Mouse (Mus musculus) midbrain, postnatal 0 days (tissue): ENCODE measurements around the gene Plac1. TPM values are rescaled to one million over a fixed set of nuclear protein-coding genes. Genes with fewer than 3 reads are reported as not detected.

ENCODE experiments used
- ATAC-seq: fragments of 200-750 bp; cut with Nextera tagmentation; 2 replicates; pipeline ENCODE4 v1.8.0; 2017; ENCODE audit warnings: moderate number of reproducible peaks, mild to moderate bottlenecking, moderate TSS enrichment, moderate library complexity; ENCODE audit not compliant: low FRiP score
- DNase-seq: peaks from one replicate; pipeline ENCODE4 v3.0.0-alpha.2; 2015; ENCODE audit warnings: low spot score
- H3K27ac ChIP-seq: fragments of 300-500 bp; sonication (generic); 2 replicates; pipeline ENCODE4 v1.5.1; 2014; ENCODE audit warnings: low read depth, mild to moderate bottlenecking, low read length, mixed read lengths
- H3K27me3 ChIP-seq: fragments of 300-500 bp; sonication (generic); 2 replicates; pipeline ENCODE4 v1.6.1; 2014; ENCODE audit warnings: low read length, control low read depth, mixed read lengths; ENCODE audit not compliant: insufficient read depth
- H3K36me3 ChIP-seq: fragments of 300-500 bp; sonication (generic); 2 replicates; pipeline ENCODE4 v1.6.1; 2014; ENCODE audit warnings: low read length, control low read depth, mixed read lengths; ENCODE audit not compliant: insufficient read depth
- H3K4me1 ChIP-seq: fragments of 300-500 bp; sonication (generic); 2 replicates; pipeline ENCODE4 v1.6.1; 2014; ENCODE audit warnings: mild to moderate bottlenecking, control low read depth, antibody characterized with exemption, low read length, mixed read lengths; ENCODE audit not compliant: insufficient read depth
- H3K4me2 ChIP-seq: fragments of 300-500 bp; sonication (generic); 2 replicates; pipeline ENCODE4 v1.6.1; 2014; ENCODE audit warnings: low read depth, mild to moderate bottlenecking, low read length, mixed read lengths; ENCODE audit not compliant: poor library complexity, severe bottlenecking
- H3K4me3 ChIP-seq: fragments of 300-500 bp; sonication (generic); 2 replicates; pipeline ENCODE4 v1.5.1; 2014; ENCODE audit warnings: low read depth, mild to moderate bottlenecking, low read length, moderate library complexity
- H3K9ac ChIP-seq: fragments of 300-500 bp; sonication (generic); replicated peaks from 2 replicates; pipeline ENCODE4 v1.6.1; 2014; ENCODE audit warnings: mild to moderate bottlenecking, low read length, moderate library complexity, mixed read lengths; ENCODE audit not compliant: poor library complexity, severe bottlenecking
- H3K9me3 ChIP-seq: fragments of 300-500 bp; sonication (generic); 2 replicates; pipeline ENCODE4 v1.6.1; 2016; ENCODE audit warnings: low read length, control low read depth
- CTCF ChIP-seq: IDR thresholded peaks from 2 replicates; pipeline ENCODE4 v1.5.1; 2016; ENCODE audit warnings: antibody characterized with exemption, mild to moderate bottlenecking
- WGBS: fragments of 180-500 bp; shearing (Covaris S2); extraction: QIAGEN DNeasy Blood & Tissue Kit; methylation state at CpG from one replicate; pipeline ENCODE4 v1.1.7; 2014; 5-methylcytosine and 5-hydroxymethylcytosine counted together
- polyA plus RNA-seq: library from polyadenylated mRNA; unstranded; fragments of >200 nt; fragmentation: Nextera tagmentation; extraction: Ambion mirVana; gene quantifications from 2 replicates; pipeline ENCODE4 v1.2.1, GENCODE M21; 2015
- total RNA-seq: library from RNA; depleted of rRNA; stranded (reverse); fragments of >200 nt; gene quantifications from 2 replicates; pipeline ENCODE4 v1.2.3, GENCODE M21; 2014

Plac1 gene
- total and polyA plus RNA-seq, 2 experiments from 2014 or later, result 0.25 TPM; not detected in 1

DNA sequence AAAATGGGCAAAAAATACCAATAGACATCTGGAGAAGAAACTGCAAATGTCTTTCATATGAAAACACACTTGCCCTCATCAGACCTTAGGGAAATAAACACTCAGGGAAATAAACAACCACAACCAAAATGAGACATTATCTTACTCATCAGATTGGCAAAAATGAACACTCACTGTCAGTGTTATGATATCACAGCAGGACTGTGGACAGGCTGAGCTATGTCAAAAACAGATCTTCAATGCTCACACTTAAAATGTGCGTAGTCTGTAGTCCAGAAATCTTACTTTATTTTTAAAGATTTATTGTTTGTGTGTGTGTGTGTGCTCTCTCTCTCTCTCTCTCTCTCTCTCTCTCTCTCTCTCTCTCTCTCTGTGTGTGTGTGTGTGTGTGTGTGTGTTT is 51.2 kb downstream of the Plac1 start:
- Histone ChIP-seq H3K9ac (no peak overlapping the region), H3K9me3 (no peaks in the 10 kb centered on the region), H3K36me3 (no peaks in the 10 kb centered on the region), H3K27me3 (no peaks in the 10 kb centered on the region), H3K4me1 (no peaks in the 10 kb centered on the region), H3K27ac (no peak overlapping the region), H3K4me2 (no peak overlapping the region), H3K4me3 (no peak overlapping the region)
- 82% methylated on average over 1 of the region's 1 CpGs for WGBS
- DNase-seq (no peak), ATAC-seq (no peak)
- TF ChIP-seq CTCF, result no peak

DNA sequence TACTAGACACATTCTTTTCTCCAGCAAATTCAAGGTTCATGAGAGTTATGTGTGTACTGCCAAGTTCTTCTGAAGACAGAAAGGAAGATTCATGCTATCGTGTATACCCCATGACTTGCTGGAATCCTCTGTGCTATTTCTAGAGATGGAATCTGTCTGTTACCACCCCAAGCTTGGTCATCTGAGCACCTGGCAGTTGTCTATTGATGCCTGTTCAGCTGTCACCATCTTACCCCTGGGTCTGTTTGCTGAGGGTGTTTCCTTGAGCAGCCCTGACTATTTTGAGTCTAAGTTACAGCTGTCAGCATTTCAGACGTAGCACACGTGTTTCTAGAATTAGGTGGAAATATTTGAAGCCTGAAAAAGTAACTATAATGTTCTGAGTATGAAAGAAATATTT is 60.1 kb downstream of the Plac1 start:
- Histone ChIP-seq H3K9ac (no peak overlapping the region), H3K4me2 (no peak overlapping the region)
- no peak for ATAC-seq

DNA sequence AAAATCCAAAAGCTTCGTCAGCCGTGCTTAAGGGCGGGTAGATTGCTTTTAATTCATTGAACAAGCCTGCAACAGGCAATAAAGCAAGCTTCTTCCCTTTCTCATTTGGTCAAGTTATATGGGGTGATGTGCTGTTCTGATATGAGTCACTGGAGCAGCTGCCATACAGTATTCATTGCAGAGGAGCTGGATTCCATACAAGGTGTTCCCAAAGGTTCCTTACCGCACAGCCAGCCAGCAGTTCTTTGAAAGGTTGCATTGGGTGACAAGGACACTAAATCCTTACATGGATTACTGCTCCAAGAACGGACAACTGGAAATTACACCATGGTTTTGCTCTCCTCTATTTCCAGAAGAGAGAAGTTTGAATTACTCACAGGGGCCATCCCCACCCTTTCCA is 63.6 kb downstream of the Plac1 start:
- no peak for ATAC-seq
- WGBS, result 93% methylated on average over 5 of the region's 5 CpGs

More for the DNA sequence above, 60.1 kb downstream of the Plac1 start:
- Histone ChIP-seq H3K4me1 (no peaks in the 10 kb centered on the region), H3K9me3 (no peaks in the 10 kb centered on the region), H3K27me3 (no peaks in the 10 kb centered on the region), H3K36me3 (no peaks in the 10 kb centered on the region), H3K4me3 (no peak overlapping the region), H3K27ac (no peak overlapping the region)
- 86% methylated on average over 3 of the region's 3 CpGs for WGBS
- DNase-seq, result no peak
- no peak for TF ChIP-seq CTCF

DNA sequence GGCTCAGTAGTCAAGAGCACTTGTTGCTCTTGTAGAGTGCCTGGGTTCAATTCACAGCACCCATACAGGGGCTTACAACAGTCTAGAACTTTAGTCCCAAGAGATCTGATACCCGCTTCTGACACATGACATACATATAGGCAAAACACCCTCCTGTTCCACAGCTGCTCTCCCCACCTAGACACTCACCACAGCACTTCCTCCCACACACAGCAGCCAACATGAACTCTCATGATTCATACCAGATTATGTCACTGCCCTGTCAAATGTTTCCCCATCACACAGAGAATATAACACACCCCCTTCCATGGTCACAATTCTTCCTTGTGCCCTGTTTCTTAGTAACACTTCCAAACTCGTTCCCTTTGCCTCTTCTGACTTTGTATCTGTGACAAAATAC is 71.3 kb downstream of the Plac1 start:
- Histone ChIP-seq H3K9me3 (no peaks in the 10 kb centered on the region), H3K4me3 (no peak overlapping the region), H3K27me3 (no peaks in the 10 kb centered on the region), H3K27ac (no peak overlapping the region), H3K36me3 (no peaks in the 10 kb centered on the region), H3K9ac (no peak overlapping the region), H3K4me2 (no peak overlapping the region), H3K4me1 (no peaks in the 10 kb centered on the region)
- no peak for ATAC-seq
- DNase-seq, result no peak
- TF ChIP-seq CTCF, result no peak
- 76% methylated on average over 2 of the region's 2 CpGs for WGBS

More for the DNA sequence above, 63.6 kb downstream of the Plac1 start:
- no peak for DNase-seq
- no peak overlapping the region for H3K4me3 ChIP-seq
- H3K27me3 ChIP-seq, result no peaks in the 10 kb centered on the region
- no peak for TF ChIP-seq CTCF
- H3K4me2 ChIP-seq, result no peak overlapping the region
- no peaks in the 10 kb centered on the region for H3K36me3 ChIP-seq
- no peak overlapping the region for H3K9ac ChIP-seq
- no peaks in the 10 kb centered on the region for H3K4me1 ChIP-seq
- H3K27ac ChIP-seq, result no peak overlapping the region
- no peaks in the 10 kb centered on the region for H3K9me3 ChIP-seq

DNA sequence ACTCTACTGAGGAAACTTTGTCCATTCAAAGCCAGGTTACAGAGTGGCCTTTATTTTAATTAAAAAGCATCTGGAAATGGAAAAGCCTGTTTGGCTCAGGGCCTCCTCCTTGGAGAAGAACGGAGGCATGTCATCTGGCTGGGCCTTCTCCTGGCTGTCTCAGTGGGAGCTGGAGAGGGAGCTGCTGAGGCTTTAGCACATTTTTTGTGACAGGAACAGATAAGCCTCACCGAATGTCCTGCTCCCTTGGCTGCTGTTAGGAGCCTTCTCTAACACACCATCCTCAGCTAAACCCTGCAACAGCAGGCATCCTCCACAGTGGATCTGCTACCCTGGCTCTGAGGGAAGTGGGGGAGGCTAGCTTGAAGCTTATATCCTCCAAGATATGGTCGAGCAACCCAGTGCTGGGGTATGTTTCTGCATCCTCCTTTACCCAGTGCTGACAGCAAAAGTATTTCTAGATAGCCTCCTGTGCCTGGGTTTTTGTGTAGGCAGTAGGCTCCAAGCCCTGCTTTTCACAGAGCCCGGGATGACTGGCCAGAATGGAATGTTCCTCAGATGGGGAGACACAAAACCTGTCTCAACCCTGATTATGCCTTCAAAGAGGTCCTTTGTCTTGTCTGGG is 72.9 kb downstream of the Plac1 start:
- no peaks in the 10 kb centered on the region for H3K27me3 ChIP-seq
- no peak overlapping the region for H3K9ac ChIP-seq
- no peaks in the 10 kb centered on the region for H3K9me3 ChIP-seq
- no peak overlapping the region for H3K27ac ChIP-seq
- WGBS, result 62% methylated on average over 4 of the region's 4 CpGs
- no peak overlapping the region for H3K4me3 ChIP-seq
- no peaks in the 10 kb centered on the region for H3K36me3 ChIP-seq
- no peak for DNase-seq
- TF ChIP-seq CTCF, result no peak
- H3K4me1 ChIP-seq, result no peaks in the 10 kb centered on the region
- no peak overlapping the region for H3K4me2 ChIP-seq
- no peak for ATAC-seq

DNA sequence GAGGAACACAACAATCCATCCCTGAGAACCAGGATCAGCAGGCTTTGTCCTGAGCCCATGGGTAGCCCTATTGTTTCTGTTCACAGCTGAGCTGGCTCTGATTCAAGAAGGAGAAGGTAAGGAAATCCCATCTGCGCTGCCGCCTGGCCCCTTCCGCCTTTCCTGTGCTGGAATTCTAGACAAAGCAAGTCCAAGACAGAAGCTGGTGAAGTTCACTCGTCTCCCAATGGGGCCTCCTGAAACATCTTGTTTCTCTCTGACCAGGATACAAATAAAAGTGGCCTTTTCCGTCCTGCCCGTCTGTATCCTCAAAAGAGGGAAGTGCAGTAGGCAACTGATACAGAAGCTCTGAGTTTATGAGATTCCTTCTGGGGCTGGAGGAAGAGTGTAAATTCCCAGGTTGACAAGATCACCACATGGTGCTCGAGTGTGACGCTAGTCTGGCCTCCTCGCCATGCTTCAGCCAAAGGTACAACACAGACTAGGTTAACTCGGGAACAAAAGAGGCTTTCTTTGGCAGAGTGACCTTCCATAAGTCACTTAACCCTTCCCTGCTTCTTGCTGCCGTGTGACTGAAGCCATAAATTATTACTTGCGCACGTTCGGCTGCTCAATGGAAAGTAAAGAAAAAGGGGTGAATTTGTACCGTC is 73.5 kb downstream of the Plac1 start:
- no peak overlapping the region for H3K27ac ChIP-seq
- DNase-seq, result no peak
- no peak for TF ChIP-seq CTCF

More for the DNA sequence above, 73.5 kb downstream of the Plac1 start:
- Histone ChIP-seq H3K9ac (no peak overlapping the region), H3K27me3 (no peaks in the 10 kb centered on the region), H3K4me3 (no peak overlapping the region), H3K36me3 (no peaks in the 10 kb centered on the region), H3K4me1 (no peaks in the 10 kb centered on the region), H3K4me2 (no peak overlapping the region), H3K9me3 (no peaks in the 10 kb centered on the region)
- WGBS, result 43% methylated on average over 15 of the region's 15 CpGs
- ATAC-seq, result no peak
